Mouse (Mus musculus) gastrocnemius, adult 2 months (tissue): ENCODE data around the gene Bod1l. TPM values are rescaled to one million over a fixed set of nuclear protein-coding genes. Genes with fewer than 3 reads are reported as not detected.
A peak's percentile ranks its signal among the peaks of the same experiment; 100 is the strongest.

Experiments
- DNase-seq: peaks from one replicate; pipeline ENCODE4 v3.0.0; 2022
- H3K27ac ChIP-seq: fragments of 200-600 bp; 2 replicates; pipeline ENCODE4 v1.8.1; 2022; ENCODE audit warnings: mild to moderate bottlenecking
- H3K4me3 ChIP-seq: fragments of 200-600 bp; 2 replicates; pipeline ENCODE4 v1.8.1; 2022; ENCODE audit warnings: mild to moderate bottlenecking, moderate library complexity
- CTCF ChIP-seq: fragments of 200-600 bp; IDR thresholded peaks from 2 replicates; pipeline ENCODE4 v1.8.1; 2022; ENCODE audit warnings: antibody characterized with exemption, mild to moderate bottlenecking, moderate library complexity
- intact Hi-C: fragments of 180-260 bp; cut with DNase I; formaldehyde crosslinking; loops from one replicate; pipeline ENCODE4 v1.15.1; 2025
- total RNA-seq, 2 experiments: library from RNA; stranded (reverse); gene quantifications; 2 replicates each; pipeline ENCODE4 v1.2.3; 2021

Gene Bod1l
- total RNA-seq, 2 experiments from 2014 or later: 16.7 to 17.0 TPM

DNA sequence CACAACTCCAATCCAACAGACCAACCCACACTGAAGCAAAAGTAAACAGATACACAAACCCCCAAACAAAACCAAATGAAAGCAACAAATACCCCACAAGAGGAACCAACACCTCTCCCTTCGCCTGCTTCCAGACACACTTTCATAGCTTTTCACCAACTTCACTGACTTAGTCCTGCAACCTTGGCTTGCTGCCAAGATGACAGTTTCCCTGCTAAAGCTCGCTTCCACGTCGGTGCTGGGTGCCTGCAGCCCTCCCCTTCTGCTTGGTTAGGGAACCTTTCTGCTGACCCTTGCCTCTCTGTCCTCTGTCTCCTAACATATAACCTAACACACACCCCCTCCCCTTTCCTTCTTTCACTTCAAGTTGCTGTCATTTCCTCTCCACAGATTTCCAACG is 1.4 kb downstream of the Bod1l start:
- no peak for TF ChIP-seq CTCF
- intact Hi-C loops: loop anchor here (10.0 kb wide), 1 partner anchor 138 kb away; the partner anchor contains the start of gene Rab28
- peak overlapping the region; percentile 86 for H3K4me3 ChIP-seq
- DNase-seq: peak; percentile 39
- no peak overlapping the region for H3K27ac ChIP-seq

DNA sequence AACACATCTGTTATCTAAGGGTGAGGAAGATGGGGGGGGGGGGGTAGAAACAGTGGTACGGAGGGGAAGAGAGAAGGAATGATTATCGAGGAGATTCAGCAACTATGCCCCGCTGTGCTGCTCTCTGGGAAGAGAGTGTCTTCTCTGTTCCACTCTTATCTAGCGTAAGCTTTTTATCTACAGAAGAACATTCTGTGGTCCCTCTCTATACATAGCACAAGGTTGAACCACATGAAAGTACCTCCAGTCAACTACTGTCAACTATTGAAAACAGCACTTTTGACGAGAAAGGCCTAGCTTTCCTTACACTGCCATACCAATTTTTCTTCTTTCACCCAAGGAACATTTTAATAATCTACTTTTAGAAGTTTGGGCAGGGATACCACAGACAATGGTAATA is 2.4 kb downstream of the Bod1l start:
- no peak overlapping the region for H3K27ac ChIP-seq
- TF ChIP-seq CTCF: no peak
- no peak for DNase-seq
- no peak overlapping the region for H3K4me3 ChIP-seq
- intact Hi-C loops: loop anchor here (10.0 kb wide), 1 partner anchor 137 kb away; the partner anchor contains the start of gene Rab28

DNA sequence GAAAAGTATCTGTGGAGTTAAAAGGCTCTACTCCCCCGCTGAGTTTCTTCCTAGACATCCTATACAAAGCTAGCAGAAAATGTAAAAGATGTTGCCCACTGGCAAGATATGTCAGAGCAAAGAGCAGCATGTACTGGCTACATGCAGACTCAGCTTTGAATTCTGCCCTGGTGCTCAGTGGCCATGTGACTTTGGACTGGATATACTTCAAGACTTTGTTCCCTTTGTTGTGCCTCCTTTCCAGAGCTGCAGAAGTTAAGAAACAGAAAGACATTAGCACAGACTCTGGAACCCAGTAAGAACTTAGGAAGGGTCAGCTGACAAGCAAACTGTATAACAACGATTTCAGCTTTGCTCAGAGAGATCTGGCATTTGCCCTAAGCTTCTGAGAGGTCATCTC is 14.0 kb downstream of the Bod1l start:
- H3K4me3 ChIP-seq: no peak overlapping the region
- no peak for DNase-seq
- intact Hi-C loops: no loop called here
- no peak for TF ChIP-seq CTCF
- H3K27ac ChIP-seq: no peak overlapping the region

DNA sequence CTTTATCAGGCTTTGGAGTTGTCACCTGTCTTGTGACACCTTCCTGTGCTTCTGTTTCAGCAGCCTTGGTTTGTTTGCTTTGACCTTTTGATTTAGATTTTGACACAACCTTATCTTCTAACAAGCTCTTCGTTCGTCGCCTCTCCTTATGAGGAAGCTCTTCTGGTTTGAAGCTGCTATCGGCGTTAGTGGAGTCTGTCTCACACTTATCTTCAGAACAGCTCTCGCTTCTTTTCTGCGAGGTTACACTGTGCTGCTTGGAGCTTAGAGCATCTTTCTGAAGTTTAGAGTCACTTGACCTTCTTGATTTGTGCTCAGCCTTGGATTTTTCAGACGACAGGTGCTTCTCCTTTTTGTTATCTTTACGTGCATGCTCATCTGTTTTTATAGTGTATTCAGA is 23.0 kb downstream of the Bod1l start:
- no peak overlapping the region for H3K27ac ChIP-seq
- intact Hi-C loops: no loop called here
- TF ChIP-seq CTCF: no peak
- DNase-seq: no peak
- no peak overlapping the region for H3K4me3 ChIP-seq

DNA sequence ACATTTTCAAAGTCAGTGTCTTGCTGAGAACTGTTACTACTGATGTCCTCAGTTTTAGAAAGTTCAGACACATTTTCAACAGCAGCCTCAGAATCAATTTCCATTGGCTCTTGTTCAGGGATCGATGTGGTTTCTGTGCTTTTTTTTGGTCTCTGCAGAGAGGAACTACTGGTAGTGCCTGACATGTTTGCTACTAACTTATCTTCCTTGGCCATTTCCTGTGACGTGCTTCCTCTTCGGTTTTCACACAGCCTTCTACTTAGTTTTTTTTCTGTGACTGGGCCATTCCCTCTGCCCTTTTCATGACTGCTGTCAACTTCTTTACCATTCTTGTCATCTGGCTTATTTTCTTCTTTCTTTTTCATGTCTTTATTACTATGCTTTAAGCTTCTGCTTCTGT is 23.6 kb downstream of the Bod1l start:
- Histone ChIP-seq H3K4me3 (no peak overlapping the region), H3K27ac (no peak overlapping the region)
- no peak for TF ChIP-seq CTCF
- intact Hi-C loops: no loop called here
- DNase-seq: no peak

DNA sequence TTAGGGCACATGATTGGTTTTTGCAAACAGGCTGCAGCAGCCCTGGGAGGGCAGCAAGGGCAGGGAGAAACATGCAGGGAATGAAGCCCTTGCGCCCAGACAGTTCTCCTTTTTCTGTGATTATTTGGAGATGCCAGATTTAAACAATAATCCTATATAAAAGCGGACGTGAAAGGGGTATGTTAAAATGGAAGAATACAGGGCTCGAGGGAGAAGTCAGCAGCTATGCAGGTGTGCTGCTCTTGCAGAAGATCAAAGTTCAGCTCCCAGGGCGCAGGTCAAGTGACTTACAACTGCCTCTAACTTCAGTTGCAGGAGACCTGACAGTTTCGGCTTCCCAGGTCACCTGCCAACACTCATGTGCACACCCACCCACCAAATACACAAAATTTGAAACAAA is 31.6 kb downstream of the Bod1l start:
- DNase-seq: no peak
- intact Hi-C loops: no loop called here
- no peak overlapping the region for H3K27ac ChIP-seq
- no peak overlapping the region for H3K4me3 ChIP-seq
- no peak for TF ChIP-seq CTCF

DNA sequence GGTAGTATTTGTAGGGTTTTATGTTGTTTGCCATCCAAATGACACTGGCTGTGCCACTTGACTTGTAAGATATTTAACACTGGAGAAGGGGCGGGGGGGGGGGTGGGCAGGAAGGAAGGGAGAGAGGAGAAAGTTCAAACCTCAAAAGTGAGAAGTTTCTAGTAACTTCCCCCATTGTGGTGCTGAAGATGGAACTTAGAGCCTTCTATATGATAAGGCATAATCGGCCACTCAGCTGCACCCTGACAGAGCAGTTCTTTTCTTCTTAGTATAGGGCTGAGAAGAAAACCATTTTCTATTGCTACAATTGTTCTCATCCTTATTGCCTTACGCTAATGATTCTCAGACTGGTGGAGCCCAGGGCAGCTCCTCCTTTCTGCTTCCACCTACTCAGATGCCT is 32.8 kb downstream of the Bod1l start:
- no peak for DNase-seq
- Histone ChIP-seq H3K4me3 (no peak overlapping the region), H3K27ac (no peak overlapping the region)
- intact Hi-C loops: no loop called here
- no peak for TF ChIP-seq CTCF

DNA sequence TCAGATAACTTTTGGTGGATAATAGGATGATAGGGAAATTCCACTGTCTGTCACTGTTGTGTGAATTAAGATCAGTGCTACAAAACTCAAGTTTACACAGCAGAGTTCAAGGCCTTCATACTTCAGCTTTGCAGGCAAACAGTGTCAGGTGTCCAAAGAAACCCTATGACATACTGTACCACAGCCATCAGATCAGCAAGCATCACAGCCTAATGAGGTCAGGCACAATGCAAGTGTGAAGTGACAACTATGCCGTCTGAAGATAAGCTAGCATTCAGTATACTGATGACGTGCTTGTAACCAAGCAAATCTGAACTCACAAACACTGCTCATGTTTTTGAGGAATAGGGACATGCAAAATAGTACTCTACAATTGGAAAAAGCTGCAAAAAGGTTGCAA is 36.7 kb downstream of the Bod1l start:
- no peak for TF ChIP-seq CTCF
- no peak overlapping the region for H3K4me3 ChIP-seq
- H3K27ac ChIP-seq: no peak overlapping the region
- intact Hi-C loops: no loop called here
- no peak for DNase-seq

DNA sequence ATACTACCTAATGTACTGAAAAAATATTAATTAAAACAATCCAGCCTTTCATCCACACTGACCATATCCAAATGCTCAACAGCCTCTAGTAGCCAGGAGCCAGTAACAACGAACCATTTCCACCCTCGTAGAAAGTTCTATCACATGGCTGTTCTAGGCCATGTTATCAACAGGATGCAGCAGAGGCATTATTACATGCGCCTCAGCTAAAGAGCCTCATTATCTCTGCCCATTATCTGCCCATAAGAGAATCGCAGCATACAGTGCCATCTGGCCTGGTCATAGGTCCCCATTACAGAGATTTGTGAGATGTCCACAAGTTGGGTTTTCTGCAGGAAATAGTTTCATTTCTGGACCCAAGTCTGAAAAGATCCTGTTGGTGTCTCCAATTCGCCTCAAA is 37.9 kb downstream of the Bod1l start:
- no peak for DNase-seq
- H3K27ac ChIP-seq: no peak overlapping the region
- intact Hi-C loops: no loop called here
- H3K4me3 ChIP-seq: no peak overlapping the region
- no peak for TF ChIP-seq CTCF

DNA sequence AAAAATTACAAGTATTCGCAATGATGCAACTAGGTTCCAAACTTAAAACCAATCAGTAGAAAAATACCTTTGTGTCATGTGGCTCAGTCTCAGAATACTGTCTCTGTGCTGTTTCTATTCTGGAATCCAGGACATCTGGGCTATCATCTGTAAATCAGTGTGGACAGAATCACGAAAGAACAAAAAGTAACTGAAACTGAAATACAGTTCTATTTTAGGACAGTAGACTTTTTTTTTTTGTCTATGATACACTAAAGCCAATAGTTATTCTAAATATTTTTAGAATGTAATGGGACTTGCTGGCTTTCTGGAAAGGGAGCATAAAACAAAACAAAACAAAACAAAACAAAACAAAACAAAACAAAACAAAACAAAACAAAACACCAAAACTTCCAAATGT is 39.0 kb downstream of the Bod1l start:
- H3K27ac ChIP-seq: no peak overlapping the region
- no peak overlapping the region for H3K4me3 ChIP-seq
- DNase-seq: no peak
- TF ChIP-seq CTCF: no peak
- intact Hi-C loops: no loop called here

DNA sequence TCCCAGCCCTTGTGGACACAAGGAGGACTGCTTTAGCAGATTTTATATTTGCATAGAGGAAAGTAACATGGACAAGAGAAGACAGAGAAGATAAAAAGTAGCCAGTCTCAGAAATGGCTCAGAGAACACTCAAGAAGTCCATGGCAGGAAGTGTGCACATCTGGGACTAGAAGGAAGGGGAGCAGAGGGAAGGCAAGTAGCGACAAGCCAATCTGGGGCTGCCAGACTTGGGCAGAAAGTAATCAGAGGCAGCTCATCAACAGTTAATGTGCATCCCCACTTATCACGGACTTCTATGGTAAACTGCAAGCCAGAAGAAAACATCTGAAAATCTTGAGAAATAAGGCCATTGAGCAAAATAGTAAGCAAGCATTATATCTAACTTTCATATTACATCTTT is 39.5 kb downstream of the Bod1l start:
- intact Hi-C loops: no loop called here
- no peak for TF ChIP-seq CTCF
- no peak overlapping the region for H3K27ac ChIP-seq
- no peak for DNase-seq
- H3K4me3 ChIP-seq: no peak overlapping the region

DNA sequence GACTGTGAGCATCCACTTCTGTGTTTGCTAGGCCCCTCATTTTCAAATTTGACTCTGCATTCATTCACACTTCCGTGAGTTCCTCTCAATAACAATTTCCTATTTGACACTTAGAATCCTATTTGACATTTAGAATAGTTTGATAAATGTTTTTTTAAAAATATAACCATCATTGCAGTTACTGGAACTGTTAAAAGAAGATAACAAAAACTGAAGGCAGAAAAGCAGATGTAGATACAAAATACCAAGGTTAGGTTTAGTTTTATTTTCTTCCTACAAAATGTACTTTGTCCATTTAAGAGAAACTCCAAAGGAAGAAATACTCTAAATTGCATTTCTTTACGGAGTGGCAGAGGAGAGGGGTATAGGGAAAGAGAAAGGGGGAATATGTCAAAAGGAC is 42.5 kb downstream of the Bod1l start:
- Histone ChIP-seq H3K4me3 (no peak overlapping the region), H3K27ac (no peak overlapping the region)
- no peak for DNase-seq
- TF ChIP-seq CTCF: no peak
- intact Hi-C loops: no loop called here

DNA sequence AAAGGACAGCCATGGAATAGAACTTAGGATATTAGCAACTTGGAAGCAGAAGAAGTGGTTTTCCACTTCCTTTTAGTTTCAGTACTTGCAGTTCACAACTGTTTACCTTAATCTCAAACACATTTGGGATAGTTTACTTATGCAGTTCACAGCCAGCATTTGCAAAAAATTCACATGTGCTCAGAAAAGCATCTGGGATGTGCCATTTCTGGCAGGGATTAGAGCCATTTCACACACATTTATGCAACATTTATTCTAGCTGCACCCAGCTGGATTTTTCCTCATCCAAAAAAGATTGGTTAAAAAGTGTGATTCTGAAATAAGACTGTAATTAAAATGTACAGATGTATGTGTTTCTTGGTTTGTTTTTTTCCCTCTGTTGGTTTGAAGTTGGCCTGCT is 49.7 kb downstream of the Bod1l start:
- no peak for DNase-seq
- intact Hi-C loops: no loop called here
- TF ChIP-seq CTCF: no peak
- H3K27ac ChIP-seq: no peak overlapping the region
- no peak overlapping the region for H3K4me3 ChIP-seq

DNA sequence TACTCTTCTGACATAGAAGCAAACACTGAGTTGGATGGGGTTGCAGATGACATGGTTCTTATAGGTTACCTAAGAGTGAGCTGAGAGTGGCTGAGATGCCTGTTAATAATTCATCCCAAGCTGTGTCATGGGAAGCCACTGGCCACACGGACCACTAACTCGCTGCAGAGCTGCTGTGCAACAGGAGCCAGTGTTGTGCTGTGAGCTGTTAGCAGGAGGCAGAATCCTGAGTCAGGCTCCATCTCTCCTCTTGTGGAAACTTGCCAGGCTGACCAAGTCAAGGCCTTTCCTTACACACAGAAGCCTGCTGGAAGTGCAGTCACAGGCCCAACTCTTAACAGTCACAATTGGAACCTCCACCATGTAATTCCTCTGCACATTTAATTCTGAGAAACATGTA is 53.6 kb downstream of the Bod1l start:
- no peak overlapping the region for H3K4me3 ChIP-seq
- intact Hi-C loops: no loop called here
- no peak for TF ChIP-seq CTCF
- H3K27ac ChIP-seq: no peak overlapping the region
- DNase-seq: no peak

DNA sequence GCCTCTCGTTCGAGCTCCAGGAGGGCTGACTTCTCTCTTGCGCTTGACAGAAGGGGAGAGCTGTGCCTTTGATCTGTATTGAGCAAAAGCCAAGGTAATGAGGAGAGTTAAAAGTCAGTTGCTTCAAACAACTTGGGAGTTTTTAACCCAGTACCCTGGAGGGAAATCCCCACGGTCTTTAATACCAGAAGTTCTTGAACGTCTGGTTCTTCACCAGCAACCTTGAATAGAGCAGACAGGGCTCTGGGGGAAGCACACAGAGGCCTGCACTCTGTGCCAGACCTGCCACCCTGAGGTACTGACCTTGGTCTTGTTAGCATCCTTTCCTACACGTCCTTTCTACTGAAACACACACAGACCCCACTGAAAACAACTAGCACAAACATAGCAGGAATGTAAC is 55.2 kb downstream of the Bod1l start:
- TF ChIP-seq CTCF: no peak
- no peak overlapping the region for H3K4me3 ChIP-seq
- intact Hi-C loops: no loop called here
- no peak for DNase-seq
- H3K27ac ChIP-seq: no peak overlapping the region
